Mouse (Mus musculus) hindbrain, postnatal 0 days (tissue): ENCODE measurements at regions not wholly inside any gene's neighbourhood (a gene's known extent, or its start where the extent isn't known, plus 50 kb on each side); places are given as distances from the start of the nearest gene placed in this dataset.

Experiments used
- ATAC-seq: fragments of 200-750 bp; cut with Nextera tagmentation; 2 replicates; pipeline ENCODE4 v1.8.0; 2017; ENCODE audit warnings: mild to moderate bottlenecking, moderate TSS enrichment, moderate library complexity
- DNase-seq: peaks from one replicate; pipeline ENCODE4 v3.0.0-alpha.2; 2015; ENCODE audit warnings: low spot score
- H3K27ac ChIP-seq: fragments of 300-500 bp; sonication (generic); 2 replicates; pipeline ENCODE4 v1.5.1; 2014; ENCODE audit warnings: mild to moderate bottlenecking
- H3K27me3 ChIP-seq: fragments of 300-500 bp; sonication (generic); 2 replicates; pipeline ENCODE4 v1.6.1; 2014; ENCODE audit warnings: low read length, mixed read lengths; ENCODE audit not compliant: insufficient read depth
- H3K36me3 ChIP-seq: fragments of 300-500 bp; sonication (generic); 2 replicates; pipeline ENCODE4 v1.6.1; 2014; ENCODE audit warnings: low read length, mixed read lengths; ENCODE audit not compliant: insufficient read depth
- H3K4me1 ChIP-seq: fragments of 300-500 bp; sonication (generic); 2 replicates; pipeline ENCODE4 v1.6.1; 2014; ENCODE audit warnings: antibody characterized with exemption, low read length, mixed read lengths; ENCODE audit not compliant: insufficient read depth
- H3K4me2 ChIP-seq: fragments of 300-500 bp; sonication (generic); 2 replicates; pipeline ENCODE4 v1.6.1; 2014; ENCODE audit warnings: low read depth, mild to moderate bottlenecking, low read length, moderate library complexity, mixed read lengths
- H3K4me3 ChIP-seq: fragments of 300-500 bp; sonication (generic); 2 replicates; pipeline ENCODE4 v1.5.1; 2014; ENCODE audit warnings: low read length
- H3K9ac ChIP-seq: fragments of 300-500 bp; sonication (generic); replicated peaks from 2 replicates; pipeline ENCODE4 v1.6.1; 2014; ENCODE audit warnings: mild to moderate bottlenecking, low read length, moderate library complexity, mixed read lengths
- H3K9me3 ChIP-seq: fragments of 300-500 bp; sonication (generic); 2 replicates; pipeline ENCODE4 v1.6.1; 2016; ENCODE audit warnings: low read length, mixed read lengths
- CTCF ChIP-seq: IDR thresholded peaks from 2 replicates; pipeline ENCODE4 v1.5.1; 2016; ENCODE audit warnings: antibody characterized with exemption, control low read depth, low read depth
- WGBS: fragments of 180-500 bp; shearing (Covaris S2); extraction: QIAGEN DNeasy Blood & Tissue Kit; methylation state at CpG from one replicate; pipeline ENCODE4 v1.1.7; 2014; 5-methylcytosine and 5-hydroxymethylcytosine counted together

DNA sequence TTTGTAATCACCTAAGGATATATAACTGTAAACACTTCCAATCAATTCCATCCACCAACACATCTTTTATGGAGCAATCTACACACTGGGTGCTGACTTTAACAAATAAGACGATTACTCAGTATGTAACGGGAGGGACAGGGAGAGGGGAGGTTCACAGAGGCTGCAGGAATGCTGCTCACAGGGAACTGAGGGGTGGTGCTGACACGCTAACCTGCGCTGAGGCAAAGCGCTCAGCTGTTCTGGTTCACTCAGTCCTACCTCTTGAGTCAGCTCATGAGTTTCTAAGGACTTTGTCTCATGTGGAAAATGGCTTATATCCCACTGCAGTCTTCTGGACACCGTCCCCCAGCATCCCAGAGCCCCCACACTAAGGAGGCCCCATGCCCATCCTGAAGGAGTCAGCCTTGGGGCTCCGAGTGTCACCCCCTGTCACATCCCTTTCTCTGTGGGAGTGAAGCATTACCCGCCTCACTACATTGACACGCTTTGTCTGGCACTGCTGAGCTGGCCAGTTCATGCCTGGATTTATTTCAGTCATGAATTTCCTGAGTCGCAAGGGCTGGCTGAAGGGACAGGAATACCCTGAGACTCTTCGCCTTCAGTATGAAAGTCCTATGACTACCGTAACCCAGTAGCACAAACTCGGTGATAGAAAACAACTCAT is 184.6 kb upstream of the Dynlrb2 start:
- no peak for TF ChIP-seq CTCF
- no peak overlapping the region for H3K27ac ChIP-seq
- H3K4me3 ChIP-seq, result no peak overlapping the region
- no peaks in the 10 kb centered on the region for H3K36me3 ChIP-seq
- H3K9ac ChIP-seq, result no peak overlapping the region
- WGBS, result 80% methylated on average over 13 of the region's 13 CpGs
- DNase-seq, result no peak
- no peak for ATAC-seq
- no peak overlapping the region for H3K4me2 ChIP-seq
- H3K27me3 ChIP-seq, result no peaks in the 10 kb centered on the region
- no peaks in the 10 kb centered on the region for H3K9me3 ChIP-seq
- H3K4me1 ChIP-seq, result no peaks in the 10 kb centered on the region

DNA sequence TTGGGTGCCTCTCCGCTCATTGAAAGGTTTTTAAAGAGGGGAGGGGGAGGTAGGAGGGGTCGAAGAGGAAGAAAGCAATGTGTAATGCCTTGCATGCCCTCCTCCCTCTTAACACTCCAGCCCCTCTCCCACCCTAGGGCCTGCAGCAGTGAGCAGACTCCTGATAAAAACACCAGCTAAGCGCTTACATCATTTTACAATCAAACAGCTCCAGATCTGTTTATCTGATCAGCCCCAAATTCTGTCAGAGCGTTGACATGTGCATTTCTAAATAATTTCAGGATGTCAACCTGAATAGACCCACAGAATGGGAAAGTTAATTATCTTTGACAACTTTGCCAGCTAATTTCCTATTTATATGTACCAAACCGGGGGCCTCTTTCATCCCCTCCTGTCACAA is 189.4 kb upstream of the Dynlrb2 start:
- ATAC-seq, result no peak
- H3K27me3 ChIP-seq, result no peaks in the 10 kb centered on the region
- no peaks in the 10 kb centered on the region for H3K4me1 ChIP-seq
- H3K9me3 ChIP-seq, result no peaks in the 10 kb centered on the region
- no peak overlapping the region for H3K4me2 ChIP-seq
- no peaks in the 10 kb centered on the region for H3K36me3 ChIP-seq
- no peak overlapping the region for H3K27ac ChIP-seq
- WGBS, result 46% methylated on average over 5 of the region's 5 CpGs
- H3K4me3 ChIP-seq, result no peak overlapping the region
- no peak for TF ChIP-seq CTCF
- DNase-seq, result no peak
- no peak overlapping the region for H3K9ac ChIP-seq

DNA sequence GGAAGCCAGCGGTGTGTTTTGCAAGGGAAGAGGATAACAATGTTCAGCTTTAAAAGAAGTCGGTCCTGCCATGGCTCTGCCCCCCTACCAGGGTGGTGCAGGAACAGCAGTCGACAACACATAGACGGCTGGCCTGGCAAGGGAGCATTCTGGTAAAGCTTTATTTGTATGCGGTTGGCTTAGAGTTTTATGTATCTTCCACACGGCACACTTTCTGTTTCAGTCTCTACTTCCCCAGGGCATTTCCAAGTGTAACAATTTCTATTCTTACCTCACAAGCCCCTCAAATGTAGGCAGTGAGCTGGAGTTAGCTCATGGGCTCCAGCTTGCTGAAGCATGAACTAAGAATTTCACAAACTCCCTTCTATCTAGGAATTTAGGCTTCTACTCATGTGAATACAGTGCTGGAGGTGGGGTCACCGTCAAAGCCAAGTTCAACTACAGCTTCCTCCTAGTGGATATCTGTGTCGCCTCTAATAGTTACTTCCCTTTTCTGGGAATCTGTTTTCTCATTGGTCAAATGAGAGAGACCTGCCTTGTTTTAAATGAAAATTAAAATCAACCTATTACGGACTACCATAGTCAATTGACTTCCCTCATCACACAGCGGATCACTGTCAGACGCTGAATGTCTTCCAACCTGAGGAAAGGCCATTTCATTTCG is 190.2 kb upstream of the Dynlrb2 start:
- Histone ChIP-seq H3K27ac (no peak overlapping the region), H3K36me3 (no peaks in the 10 kb centered on the region), H3K9ac (no peak overlapping the region), H3K27me3 (no peaks in the 10 kb centered on the region), H3K4me3 (no peak overlapping the region), H3K4me1 (no peaks in the 10 kb centered on the region), H3K9me3 (no peaks in the 10 kb centered on the region), H3K4me2 (no peak overlapping the region)
- WGBS, result 83% methylated on average over 12 of the region's 12 CpGs
- ATAC-seq (no peak), DNase-seq (no peak)
- no peak for TF ChIP-seq CTCF

DNA sequence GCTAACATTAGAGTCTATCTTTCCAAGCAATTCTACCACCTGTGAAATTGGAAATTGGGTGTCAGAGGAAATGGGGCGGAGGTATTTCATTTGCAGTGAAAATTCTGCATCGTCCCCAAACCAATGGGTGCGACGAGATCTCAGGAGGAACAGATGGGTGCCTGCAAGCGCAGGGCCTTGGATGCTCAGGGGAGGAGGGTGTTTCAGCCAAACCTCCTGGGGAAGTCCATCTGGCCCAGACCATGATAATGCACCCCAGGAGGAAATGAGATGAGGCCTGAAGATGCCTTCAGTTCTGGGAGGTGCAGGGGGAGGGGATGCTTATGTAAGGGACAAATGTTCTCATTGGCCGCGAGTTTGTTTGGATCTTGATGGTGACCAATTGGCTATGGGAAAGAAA is 205.9 kb upstream of the Dynlrb2 start:
- Histone ChIP-seq H3K27ac (no peak overlapping the region), H3K27me3 (no peaks in the 10 kb centered on the region), H3K4me1 (no peaks in the 10 kb centered on the region), H3K36me3 (no peaks in the 10 kb centered on the region), H3K9ac (no peak overlapping the region), H3K4me3 (no peak overlapping the region), H3K9me3 (no peaks in the 10 kb centered on the region), H3K4me2 (no peak overlapping the region)
- no peak for TF ChIP-seq CTCF
- ATAC-seq (no peak), DNase-seq (no peak)
- 86% methylated on average over 7 of the region's 7 CpGs for WGBS

DNA sequence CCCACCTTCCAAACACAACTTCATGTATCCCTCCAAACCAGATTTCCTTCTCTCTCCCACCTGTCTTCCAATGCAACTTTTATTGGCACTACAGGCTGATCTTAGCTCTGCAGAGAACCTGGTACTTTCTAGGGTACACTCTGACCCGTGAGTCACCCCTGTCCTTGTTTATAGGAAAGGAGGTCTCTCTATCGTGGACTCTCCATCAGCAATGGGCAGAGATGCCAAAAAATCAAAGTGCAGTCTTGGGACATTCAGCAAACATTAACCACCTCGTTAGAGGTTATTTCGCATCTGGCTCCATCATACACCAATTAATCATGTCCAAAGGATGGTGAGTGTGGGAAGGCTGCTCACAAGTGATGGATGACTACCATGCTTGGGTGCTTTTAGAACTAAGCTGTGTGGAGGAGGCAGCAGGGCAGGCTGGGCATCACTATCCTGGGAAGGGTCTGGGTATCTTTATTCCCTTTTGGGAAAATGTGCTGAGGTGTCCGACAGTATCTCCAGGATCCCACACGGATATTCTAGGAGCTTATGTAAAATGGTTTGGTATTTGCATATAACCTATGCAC is 214.0 kb upstream of the Dynlrb2 start:
- H3K36me3 ChIP-seq, result no peaks in the 10 kb centered on the region
- H3K27me3 ChIP-seq, result no peaks in the 10 kb centered on the region
- no peak for DNase-seq
- H3K4me2 ChIP-seq, result no peak overlapping the region
- H3K27ac ChIP-seq, result no peak overlapping the region
- H3K9ac ChIP-seq, result no peak overlapping the region
- H3K4me3 ChIP-seq, result no peak overlapping the region
- no peaks in the 10 kb centered on the region for H3K9me3 ChIP-seq
- H3K4me1 ChIP-seq, result no peaks in the 10 kb centered on the region
- no peak for TF ChIP-seq CTCF
- ATAC-seq, result no peak
- 82% methylated on average over 6 of the region's 6 CpGs for WGBS

DNA sequence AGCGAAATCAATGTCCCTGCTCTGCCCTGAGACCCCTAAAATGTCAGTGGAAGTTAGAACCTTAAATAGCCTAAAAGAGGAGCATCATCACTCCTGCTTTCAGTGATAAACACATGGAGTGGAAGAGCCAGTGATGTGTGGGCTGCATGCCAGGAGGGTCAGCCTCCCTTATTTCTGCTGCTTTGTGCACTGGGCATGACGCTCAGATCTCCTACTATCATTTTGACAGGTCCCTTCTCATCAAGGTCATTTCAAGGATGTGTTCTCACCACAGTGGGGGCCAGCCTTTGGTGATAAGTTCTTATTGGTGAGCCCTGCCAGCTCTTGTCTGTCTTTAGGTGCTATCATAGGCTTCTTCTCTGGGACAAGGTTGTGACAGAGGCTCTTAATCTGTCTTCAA is 215.5 kb upstream of the Dynlrb2 start:
- Histone ChIP-seq H3K36me3 (no peaks in the 10 kb centered on the region), H3K27ac (no peak overlapping the region), H3K4me2 (no peak overlapping the region), H3K4me1 (no peaks in the 10 kb centered on the region), H3K9ac (no peak overlapping the region), H3K9me3 (no peaks in the 10 kb centered on the region), H3K4me3 (no peak overlapping the region), H3K27me3 (no peaks in the 10 kb centered on the region)
- DNase-seq (no peak), ATAC-seq (no peak)
- no peak for TF ChIP-seq CTCF
- WGBS, result 63% methylated on average over 2 of the region's 2 CpGs

DNA sequence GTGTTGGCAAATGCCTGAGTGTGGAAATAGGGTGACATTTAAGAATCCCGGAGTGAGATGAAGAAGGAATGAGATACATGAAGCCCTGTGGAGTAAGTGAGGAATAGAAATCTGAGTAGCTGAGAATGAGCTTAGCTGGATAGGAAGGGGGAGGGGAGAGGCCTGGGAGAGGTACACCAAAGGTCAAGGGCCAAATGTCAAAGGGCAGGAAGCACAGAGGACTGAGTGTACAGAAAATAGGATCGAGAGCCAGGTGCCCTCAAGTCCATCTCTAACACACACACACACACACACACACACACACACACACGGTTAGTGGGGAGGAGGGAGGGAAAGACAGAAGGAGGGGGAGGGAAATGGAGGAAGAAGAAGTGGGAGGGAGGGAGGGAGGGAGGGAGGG is 220.8 kb upstream of the Dynlrb2 start:
- Histone ChIP-seq H3K9ac (no peak overlapping the region), H3K4me2 (no peak overlapping the region), H3K27me3 (no peaks in the 10 kb centered on the region), H3K36me3 (no peaks in the 10 kb centered on the region), H3K4me1 (no peaks in the 10 kb centered on the region), H3K9me3 (no peaks in the 10 kb centered on the region), H3K4me3 (no peak overlapping the region), H3K27ac (no peak overlapping the region)
- ATAC-seq, result no peak
- 64% methylated on average over 2 of the region's 3 CpGs for WGBS
- no peak for TF ChIP-seq CTCF
- no peak for DNase-seq
